Mouse (Mus musculus) heart, adult 2 months (tissue): ENCODE measurements at regions not wholly inside any gene's neighbourhood (a gene's known extent, or its start where the extent isn't known, plus 50 kb on each side); places are given as distances from the start of the nearest gene placed in this dataset.
A peak's percentile ranks its signal among the peaks of the same experiment; 100 is the strongest.

Experiments
- CTCF ChIP-seq: fragments of 200-600 bp; IDR thresholded peaks from 2 replicates; pipeline ENCODE4 v1.8.1; 2022; ENCODE audit warnings: antibody characterized with exemption, mild to moderate bottlenecking, moderate library complexity
- EP300 ChIP-seq: fragments of 200-500 bp; IDR thresholded peaks from 2 replicates; pipeline ENCODE4 v1.6.1; 2011; ENCODE audit warnings: low read depth, low read length, control low read depth; ENCODE audit not compliant: insufficient read depth
- POLR2A ChIP-seq: fragments of 200-500 bp; IDR thresholded peaks from 2 replicates; pipeline ENCODE4 v1.6.1; 2011; ENCODE audit warnings: mild to moderate bottlenecking, low read depth, low read length, control low read depth; ENCODE audit not compliant: insufficient read depth

DNA sequence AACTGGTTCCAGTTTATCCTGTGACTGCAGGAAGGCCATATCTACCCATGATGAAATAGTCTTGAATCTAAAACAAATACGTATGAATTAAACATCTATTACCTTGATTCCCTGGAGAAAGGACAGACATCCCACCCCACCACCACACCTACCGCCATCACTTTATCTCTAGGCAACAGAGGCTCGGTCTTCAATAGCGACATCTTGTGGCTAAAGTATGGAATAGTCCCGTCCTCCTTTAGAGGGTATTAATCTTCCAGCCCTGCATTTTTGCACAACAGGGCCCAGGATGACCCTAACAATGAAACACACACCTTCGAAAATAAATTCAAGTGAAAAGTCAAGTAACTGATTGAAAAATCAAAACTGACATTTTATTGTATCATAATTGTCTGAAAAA, 279.7 kb downstream of the Lmo4 start:
- TF ChIP-seq EP300 (no peak), POLR2A (no peak), CTCF (peak; percentile 32)
